Mouse (Mus musculus): Measurements from ENCODE around the gene 1700016K19Rik.

DNA sequence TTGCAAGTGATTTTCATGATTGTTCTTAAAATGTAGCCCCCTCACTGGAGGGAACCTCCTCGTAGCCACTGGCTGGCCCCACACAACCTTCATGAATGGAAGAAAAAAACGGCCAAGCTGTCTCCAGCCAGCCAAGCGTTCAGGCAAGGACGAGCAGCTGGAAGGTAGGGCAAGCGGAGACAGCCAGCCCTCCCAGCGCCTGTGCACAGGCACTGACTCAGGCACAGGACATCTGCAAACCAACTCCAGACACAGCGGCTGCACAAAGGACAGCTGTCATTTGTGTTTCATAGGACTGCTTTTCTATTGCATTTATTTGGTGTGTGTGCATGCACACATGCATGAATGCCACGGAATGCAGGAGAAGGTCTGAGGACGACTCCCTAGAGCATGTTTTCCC, 5.4 kb upstream of the 1700016K19Rik start:
- TF ChIP-seq CTCF (IDR thresholded peaks at IDR 0.05; ENCODE audit: insufficient read depth, low read depth, low read length) (no peak), POLR2A (IDR thresholded peaks at IDR 0.05; ENCODE audit: insufficient read depth, low read depth, low read length) (no peak)
